Comparison of ENCODE assay signal across 8 mouse cellular contexts in the genomic region with DNA sequence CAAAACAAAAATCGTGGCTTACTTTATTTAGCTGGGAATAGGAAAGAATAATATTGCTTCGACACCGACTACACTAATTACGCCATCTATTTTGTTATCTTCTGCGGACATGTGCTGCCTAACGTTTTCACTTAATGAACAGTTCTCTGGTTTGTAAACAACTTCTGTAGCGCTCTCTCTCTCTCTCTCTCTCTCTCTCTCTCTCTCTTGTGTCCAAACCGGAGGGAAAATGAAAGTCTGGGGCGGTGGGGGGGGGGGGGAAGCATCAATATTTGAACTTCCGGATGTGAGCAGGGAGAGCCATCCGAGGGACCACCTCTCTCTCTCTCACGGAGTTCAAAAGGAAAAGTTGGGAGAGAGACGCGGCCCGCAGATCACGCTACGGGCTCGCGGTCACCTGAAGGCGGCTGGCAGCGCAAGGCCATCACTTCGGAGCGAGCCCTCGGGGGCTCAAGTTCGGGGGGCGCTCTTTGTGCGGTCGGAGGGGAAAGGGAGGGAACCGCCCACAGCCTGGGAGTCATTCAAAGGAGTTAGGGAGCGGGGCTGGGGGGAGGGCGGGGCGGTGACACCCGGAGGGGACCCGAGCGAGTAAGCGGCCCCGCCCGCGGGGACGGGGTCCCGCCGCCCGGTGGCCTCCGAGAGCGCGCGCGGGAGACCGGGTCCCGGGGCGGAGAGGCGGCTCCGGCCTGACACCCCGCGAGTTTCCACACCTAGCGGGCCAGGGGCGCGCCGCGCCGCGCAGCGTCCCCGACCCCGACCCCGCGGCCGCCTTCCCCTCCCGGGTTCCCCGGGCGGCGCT. TPM values are rescaled to one million over a fixed set of nuclear protein-coding genes. Genes with fewer than 3 reads are reported as not detected.
A peak's percentile ranks its signal among the peaks of the same experiment; 100 is the strongest.
DNase-seq lines count a peak whose midpoint lies in the region.

No protein-coding gene starts in this region.

- DNase-seq in 416B (ENCODE audit: low read depth) (peak; percentile 84), ES-CJ7 (ENCODE audit: low read depth, low spot score) (peak; percentile 63)
- DNase-seq in c-Kit-positive CD71-positive TER-119-negative erythroid progenitor cells, embryonic 14.5 days (ENCODE audit: low read depth), result peak; percentile 45
- peak; percentile 87 for DNase-seq in heart, embryonic 10.5 days (ENCODE audit: low spot score)
- DNase-seq in kidney, postnatal 14 days, result peak; percentile 59
- peak; percentile 1 for DNase-seq in lung, postnatal 25 days (ENCODE audit: low spot score)
- DNase-seq in retina, postnatal 7 days (ENCODE audit: low read depth, low spot score), result peak; percentile 21
- DNase-seq in gastrocnemius, adult 8-10 months (ENCODE audit: low spot score in 2 of 2), result no peak

- peak overlapping the region; percentile 99 for H3K27ac ChIP-seq in heart, embryonic 10.5 days

- no peaks in the 10 kb centered on the region for H3K9me3 ChIP-seq in heart, embryonic 10.5 days

- WGBS in heart, embryonic 10.5 days, result under 1% methylated on average over 71 of the region's 72 CpGs

- H3K4me3 ChIP-seq in heart, embryonic 10.5 days, result peak overlapping the region; percentile 100

- H3K36me3 ChIP-seq in heart, embryonic 10.5 days, result no peaks in the 10 kb centered on the region

- H3K27me3 ChIP-seq in heart, embryonic 10.5 days (ENCODE audit: insufficient read depth, poor library complexity, severe bottlenecking), result no peaks in the 10 kb centered on the region

- no peaks in the 10 kb centered on the region for H3K4me1 ChIP-seq in heart, embryonic 10.5 days

RNA-seq across cellular contexts. Expression of a gene that starts 0.8 kb away (rescaled TPM):
- polyA plus RNA-seq in heart, embryonic 10.5 days (2016; fragmentation: Nextera tagmentation; extraction: Ambion mirVana), result 42.4 and 52.3 TPM in 2 replicates
- 10 to 100 TPM; 46.9 to 58.3 (median 49.8) TPM for total RNA-seq in gastrocnemius, adult 8-10 months (2022)

Comparison
In these comparisons a context has a peak if more than half of its experiments do, and no peak if none do; other contexts are left out.
1. DNase-seq: peak in 416B (single experiment), ES-CJ7 (single experiment), c-Kit-positive CD71-positive TER-119-negative erythroid progenitor cells, embryonic 14.5 days (single experiment), heart, embryonic 10.5 days (single experiment), kidney, postnatal 14 days (single experiment), lung, postnatal 25 days (single experiment) and retina, postnatal 7 days (single experiment); none in gastrocnemius, adult 8-10 months (0 of 2).